Mouse (Mus musculus) liver, adult 2 months (tissue): ENCODE measurements at regions not wholly inside any gene's neighbourhood (a gene's known extent, or its start where the extent isn't known, plus 50 kb on each side); places are given as distances from the start of the nearest gene placed in this dataset.

Experiments used
- CTCF ChIP-seq: fragments of 200-500 bp; IDR thresholded peaks from 2 replicates; pipeline ENCODE4 v1.5.1; 2011; ENCODE audit warnings: low read depth, low read length, control low read depth
- POLR2A ChIP-seq: fragments of 200-500 bp; IDR thresholded peaks from 2 replicates; pipeline ENCODE4 v1.6.1; 2011; ENCODE audit warnings: low read length, control low read depth; ENCODE audit not compliant: insufficient read depth; ENCODE audit errors: extremely low read depth

GRCm38 (mm10) chr10:30342965-30343478 lies 142.7 kb upstream of the Cenpw start:
- TF ChIP-seq CTCF (no peak), POLR2A (no peak)
